Mouse (Mus musculus) kidney, adult 2 months (tissue): Measurements from ENCODE around the gene Cdan1.

Experiments
- CTCF ChIP-seq: fragments of 200-500 bp; conservative IDR thresholded peaks from 2 replicates; pipeline ENCODE4 v1.5.1; 2011; ENCODE audit warnings: low read depth, mild to moderate bottlenecking, control low read depth, low read length, moderate library complexity, mixed read lengths; ENCODE audit not compliant: insufficient read depth, insufficient read length
- POLR2A ChIP-seq: fragments of 200-500 bp; IDR thresholded peaks from one replicate; pipeline ENCODE4 v1.6.1; 2011; ENCODE audit warnings: low read depth, low read length, control low read depth

DNA sequence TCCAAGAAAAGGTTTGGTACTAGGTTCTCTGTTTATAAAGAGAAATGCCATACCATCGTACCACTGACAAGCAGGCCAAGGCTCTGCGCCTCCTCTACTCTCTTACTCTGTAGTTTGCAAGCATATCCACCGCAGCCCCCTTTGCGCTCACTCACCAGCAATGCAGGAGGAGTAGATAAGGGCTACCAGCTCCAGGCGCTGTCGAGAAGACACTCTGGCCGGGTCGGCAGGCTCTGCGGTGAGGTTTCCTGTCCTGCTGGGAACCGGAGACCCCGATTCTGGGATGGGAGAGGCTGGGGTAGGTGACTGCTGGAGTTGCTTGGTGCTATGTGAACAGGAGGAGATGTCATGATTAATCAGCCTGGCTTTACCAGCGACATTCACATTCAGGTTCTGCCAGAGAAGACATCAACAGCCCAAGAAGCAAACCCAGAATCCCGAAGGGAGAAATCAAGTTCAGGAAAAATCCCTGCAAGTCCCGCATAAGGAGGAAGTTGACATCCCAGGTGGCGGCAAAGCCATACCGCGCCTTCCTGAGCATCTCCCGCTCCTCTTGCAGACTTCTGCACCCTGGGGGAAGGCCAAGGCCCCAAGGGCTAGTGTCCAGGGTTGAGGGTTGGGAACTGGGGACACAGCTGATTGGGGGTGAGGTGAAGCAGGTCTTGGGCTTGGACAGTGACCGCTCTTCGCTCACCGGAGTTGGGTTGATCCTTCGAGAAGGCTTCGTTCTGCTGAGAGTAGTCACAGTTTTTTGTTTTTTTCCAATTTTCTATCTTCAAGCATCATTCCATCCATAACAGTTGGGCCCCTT lies 119.9 kb downstream of the Cdan1 start:
- TF ChIP-seq POLR2A (no peak), CTCF (no peak)
